Mouse (Mus musculus) intestine, postnatal 0 days (tissue): ENCODE results near the gene Kcnk4. TPM values are rescaled to one million over a fixed set of nuclear protein-coding genes. Genes with fewer than 3 reads are reported as not detected.

ENCODE experiments used
- ATAC-seq: fragments of 200-750 bp; cut with Nextera tagmentation; 2 replicates; pipeline ENCODE4 v1.8.0; 2017; ENCODE audit warnings: mild to moderate bottlenecking, moderate TSS enrichment, moderate library complexity
- H3K27ac ChIP-seq: fragments of 300-500 bp; sonication (generic); 2 replicates; pipeline ENCODE4 v1.5.1; 2014; ENCODE audit warnings: mild to moderate bottlenecking, low read depth, low read length, moderate library complexity
- H3K27me3 ChIP-seq: fragments of 300-500 bp; sonication (generic); replicated peaks from 2 replicates; pipeline ENCODE4 v1.6.1; 2014; ENCODE audit warnings: low read length, mixed read lengths; ENCODE audit not compliant: control insufficient read depth, insufficient read depth
- H3K36me3 ChIP-seq: fragments of 300-500 bp; sonication (generic); 2 replicates; pipeline ENCODE4 v1.6.1; 2014; ENCODE audit warnings: mild to moderate bottlenecking, moderate library complexity; ENCODE audit not compliant: control insufficient read depth, insufficient read depth
- H3K4me1 ChIP-seq: fragments of 300-500 bp; sonication (generic); replicated peaks from 2 replicates; pipeline ENCODE4 v1.6.1; 2014; ENCODE audit warnings: antibody characterized with exemption, low read length, mixed read lengths; ENCODE audit not compliant: control insufficient read depth, insufficient read depth
- H3K4me2 ChIP-seq: fragments of 300-500 bp; sonication (generic); replicated peaks from 2 replicates; pipeline ENCODE4 v1.6.1; 2014; ENCODE audit warnings: low read depth, mild to moderate bottlenecking, moderate library complexity
- H3K4me3 ChIP-seq: fragments of 300-500 bp; sonication (generic); 2 replicates; pipeline ENCODE4 v1.5.1; 2014; ENCODE audit warnings: low read depth, low read length
- H3K9ac ChIP-seq: fragments of 300-500 bp; sonication (generic); 2 replicates; pipeline ENCODE4 v1.6.1; 2014; ENCODE audit warnings: mild to moderate bottlenecking, low read depth, low read length
- H3K9me3 ChIP-seq: fragments of 300-500 bp; sonication (generic); 2 replicates; pipeline ENCODE4 v1.6.1; 2016; ENCODE audit warnings: mixed run types; ENCODE audit not compliant: control insufficient read depth
- CTCF ChIP-seq: sonication (generic); IDR thresholded peaks from 2 replicates; pipeline ENCODE4 v1.5.1; 2016; ENCODE audit warnings: low read depth, mild to moderate bottlenecking, control low read depth, antibody characterized with exemption, moderate library complexity
- WGBS: fragments of 180-500 bp; shearing (Covaris S2); extraction: QIAGEN DNeasy Blood & Tissue Kit; methylation state at CpG from one replicate; pipeline ENCODE4 v1.1.7; 2014; 5-methylcytosine and 5-hydroxymethylcytosine counted together
- polyA plus RNA-seq: library from polyadenylated mRNA; unstranded; fragments of >200 nt; fragmentation: Nextera tagmentation; extraction: Ambion mirVana; gene quantifications from 2 replicates; pipeline ENCODE4 v1.2.1, GENCODE M21; 2015

Kcnk4 gene
- 0.21 and 0.38 TPM in 2 replicates for polyA plus RNA-seq

GRCm38 (mm10) chr19:6934195-6934977 is at the start of gene Kcnk4:
Gene Kcnk4, minus strand, starts transcription at chr19:6934515.
- H3K27ac ChIP-seq = no peak within 1 kb of the TSS
- TF ChIP-seq CTCF = no peak
- no peak for ATAC-seq
- 0 out of 2 replicates have a peak within 1 kb of the TSS, but pooled peaks have one; percentile 26 for H3K9ac ChIP-seq
- H3K4me3 ChIP-seq = peak within 1 kb of the TSS; percentile 42
- H3K27me3 ChIP-seq = peaks cover 49% of the 10 kb centered on the region
- peaks cover 6% of the 10 kb centered on the region for H3K4me1 ChIP-seq
- H3K9me3 ChIP-seq = no peaks in the 10 kb centered on the region
- H3K4me2 ChIP-seq = peak within 1 kb of the TSS; percentile 74
- H3K36me3 ChIP-seq = no peaks in the 10 kb centered on the region
- 12% methylated on average over 23 of the region's 23 CpGs for WGBS

- WGBS = 90% methylated on average over 5 of the region's 5 CpGs
- Histone ChIP-seq H3K36me3 (peaks cover 6% of the 10 kb centered on the region; the same call in 1 of the 2 replicates), H3K9me3 (no peaks in the 10 kb centered on the region), H3K4me1 (no peaks in the 10 kb centered on the region), H3K4me2 (no peak overlapping the region), H3K9ac (no peak overlapping the region), H3K4me3 (no peak overlapping the region), H3K27me3 (no peaks in the 10 kb centered on the region), H3K27ac (no peak overlapping the region)
- no peak for TF ChIP-seq CTCF
- ATAC-seq = no peak
Observed at GRCm38 (mm10) chr19:6983621-6984020, 49.3 kb upstream of the Kcnk4 start.

GRCm38 (mm10) chr19:6981465-6981864 is 47.1 kb upstream of the Kcnk4 start:
- Histone ChIP-seq H3K9me3 (no peaks in the 10 kb centered on the region), H3K9ac (no peak overlapping the region), H3K27me3 (no peaks in the 10 kb centered on the region), H3K27ac (no peak overlapping the region), H3K4me2 (peak overlapping the region; percentile 75), H3K36me3 (peaks cover 14% of the 10 kb centered on the region; the same call in 1 of the 2 replicates), H3K4me1 (no peaks in the 10 kb centered on the region), H3K4me3 (no peak overlapping the region; the same call in 1 of the 2 replicates)
- no peak for TF ChIP-seq CTCF
- WGBS = 87% methylated on average over 4 of the region's 4 CpGs
- ATAC-seq = no peak

GRCm38 (mm10) chr19:6980381-6981093 is 46.2 kb upstream of the Kcnk4 start, which contains the start of gene Fkbp2:
Gene Fkbp2, minus strand, starts transcription at chr19:6980501.
- ATAC-seq = peak; percentile 81
- H3K27ac ChIP-seq = peak within 1 kb of the TSS; percentile 90
- H3K9me3 ChIP-seq = no peaks in the 10 kb centered on the region
- no peaks in the 10 kb centered on the region for H3K4me1 ChIP-seq
- peak within 1 kb of the TSS; percentile 72 for H3K4me3 ChIP-seq
- H3K9ac ChIP-seq = peak within 1 kb of the TSS; percentile 71
- peaks cover 14% of the 10 kb centered on the region; the same call in 1 of the 2 replicates for H3K36me3 ChIP-seq
- H3K27me3 ChIP-seq = no peaks in the 10 kb centered on the region
- no peak for TF ChIP-seq CTCF
- H3K4me2 ChIP-seq = peak within 1 kb of the TSS; percentile 75
- WGBS = 1% methylated on average over 38 of the region's 38 CpGs

- TF ChIP-seq CTCF = peak; percentile 86
- peak; percentile 89 for ATAC-seq
- H3K4me1 ChIP-seq = no peaks in the 10 kb centered on the region
- H3K4me3 ChIP-seq = peak overlapping the region; percentile 72
- H3K9me3 ChIP-seq = no peaks in the 10 kb centered on the region
- under 1% methylated on average over 57 of the region's 59 CpGs for WGBS
- H3K9ac ChIP-seq = peak overlapping the region; percentile 71
- H3K36me3 ChIP-seq = peaks cover 12% of the 10 kb centered on the region; the same call in 1 of the 2 replicates
- H3K27me3 ChIP-seq = no peaks in the 10 kb centered on the region
- H3K4me2 ChIP-seq = peak overlapping the region; percentile 75
- peak overlapping the region; percentile 76 for H3K27ac ChIP-seq
Observed at GRCm38 (mm10) chr19:6979486-6980380, 45.4 kb upstream of the Kcnk4 start.
